Mouse (Mus musculus) ES-Bruce4 (cell line): ENCODE data around the gene Ncapg.

Experiments used
- CTCF ChIP-seq: IDR thresholded peaks from one replicate; pipeline ENCODE4 v1.8.1; 2011; ENCODE audit warnings: low read depth, low read length
- POLR2A ChIP-seq: IDR thresholded peaks from one replicate; pipeline ENCODE4 v1.8.1; 2011; ENCODE audit warnings: low read length; ENCODE audit not compliant: insufficient read depth

DNA sequence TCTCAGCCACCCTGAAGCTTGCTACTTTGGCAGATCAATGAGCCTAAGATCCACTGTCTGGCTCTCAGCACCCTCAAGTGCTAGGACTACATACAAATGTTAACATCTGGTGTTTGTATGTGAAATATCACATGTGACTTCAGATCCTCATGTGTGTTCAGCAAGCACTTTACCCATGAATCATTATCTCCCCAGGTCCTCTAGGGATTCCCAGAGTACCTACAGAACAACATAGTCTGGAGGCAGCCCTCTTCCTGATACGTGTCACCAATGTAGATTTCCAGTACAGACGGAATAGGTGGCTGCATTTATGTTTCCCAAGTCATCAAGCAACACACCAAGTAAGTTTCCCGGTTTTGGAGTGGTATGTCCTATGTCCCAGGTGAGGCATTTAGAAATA lies 888 bp upstream of the Ncapg start:
- TF ChIP-seq POLR2A (no peak), CTCF (no peak)
